Mouse (Mus musculus) neural tube, embryonic 11.5 days (tissue): ENCODE data around the gene Matn4. TPM values are rescaled to one million over a fixed set of nuclear protein-coding genes. Genes with fewer than 3 reads are reported as not detected.

Experiments used
- ATAC-seq: fragments of 200-750 bp; cut with Nextera tagmentation; 2 replicates; pipeline ENCODE4 v1.8.0; 2017; ENCODE audit warnings: moderate number of reproducible peaks, mild to moderate bottlenecking, moderate TSS enrichment, moderate library complexity; ENCODE audit not compliant: insufficient read depth, low FRiP score, low TSS enrichment
- DNase-seq: peaks from one replicate; pipeline ENCODE4 v3.0.0-alpha.2; 2015; ENCODE audit warnings: low spot score
- H3K27ac ChIP-seq: fragments of 300-500 bp; sonication (generic); 2 replicates; pipeline ENCODE4 v1.5.1; 2014; ENCODE audit warnings: low read depth, mild to moderate bottlenecking, low read length
- H3K27me3 ChIP-seq: fragments of 300-500 bp; sonication (generic); 2 replicates; pipeline ENCODE4 v1.6.1; 2014; ENCODE audit warnings: mild to moderate bottlenecking, low read length, mixed read lengths; ENCODE audit not compliant: control insufficient read depth, insufficient read depth
- H3K36me3 ChIP-seq: fragments of 300-500 bp; sonication (generic); 2 replicates; pipeline ENCODE4 v1.6.1; 2014; ENCODE audit warnings: mild to moderate bottlenecking, low read length, moderate library complexity, mixed read lengths; ENCODE audit not compliant: control insufficient read depth, insufficient read depth
- H3K4me1 ChIP-seq: fragments of 300-500 bp; sonication (generic); 2 replicates; pipeline ENCODE4 v1.6.1; 2014; ENCODE audit warnings: low read length, mixed read lengths; ENCODE audit not compliant: control insufficient read depth, insufficient read depth
- H3K4me2 ChIP-seq: fragments of 300-500 bp; sonication (generic); 2 replicates; pipeline ENCODE4 v1.6.1; 2014; ENCODE audit warnings: low read depth, mild to moderate bottlenecking, moderate library complexity
- H3K4me3 ChIP-seq: fragments of 300-500 bp; sonication (generic); 2 replicates; pipeline ENCODE4 v1.5.1; 2014; ENCODE audit warnings: low read depth, low read length
- H3K9ac ChIP-seq: fragments of 300-500 bp; sonication (generic); 2 replicates; pipeline ENCODE4 v1.6.1; 2014; ENCODE audit warnings: mild to moderate bottlenecking, low read length
- H3K9me3 ChIP-seq: fragments of 300-500 bp; sonication (generic); 2 replicates; pipeline ENCODE4 v1.6.1; 2016; ENCODE audit warnings: low read length; ENCODE audit not compliant: control insufficient read depth
- WGBS: fragments of 180-500 bp; shearing (Covaris S2); extraction: QIAGEN DNeasy Blood & Tissue Kit; methylation state at CpG from one replicate; pipeline ENCODE4 v1.1.7; 2014; 5-methylcytosine and 5-hydroxymethylcytosine counted together
- polyA plus RNA-seq: library from polyadenylated mRNA; unstranded; fragments of >200 nt; fragmentation: Nextera tagmentation; extraction: Ambion mirVana; gene quantifications from 2 replicates; pipeline ENCODE4 v1.2.1, GENCODE M21; 2014

The Matn4 gene
- polyA plus RNA-seq, 1 experiment from 2014 or later, result 0.48 TPM

DNA sequence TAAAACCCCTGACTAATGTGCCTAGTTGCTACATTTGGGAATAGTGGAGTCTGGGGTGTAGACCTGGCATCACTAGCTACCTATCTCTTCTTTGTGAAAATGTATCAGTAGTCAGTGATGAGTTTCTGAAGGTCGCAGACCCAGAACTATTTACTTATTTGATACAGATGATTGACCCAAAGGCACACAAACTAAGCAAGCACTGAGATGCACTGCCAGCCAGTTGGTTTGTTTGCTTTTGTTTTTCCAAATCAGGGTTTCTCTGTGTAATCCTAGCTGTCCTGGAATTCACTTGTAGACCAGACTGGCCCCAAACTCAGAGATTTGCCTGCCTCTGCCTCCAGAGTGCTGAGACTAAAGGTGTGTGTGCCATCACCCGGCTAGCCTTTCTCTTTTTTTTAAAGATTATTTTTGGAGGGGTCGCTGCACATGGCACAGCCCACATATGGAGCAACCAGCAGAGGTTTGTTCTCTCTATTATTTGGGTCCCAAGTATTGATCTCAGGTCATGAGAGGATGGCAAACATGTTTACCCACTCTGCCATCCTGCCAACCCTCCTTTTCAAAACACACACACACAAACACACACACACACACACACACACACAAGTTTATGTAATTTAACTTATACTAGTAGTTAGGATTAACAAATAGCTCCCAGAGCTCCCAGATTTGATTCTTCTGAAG lies 40.6 kb upstream of the Matn4 start:
- no peak overlapping the region for H3K4me3 ChIP-seq
- WGBS, result 88% methylated on average over 3 of the region's 3 CpGs
- no peak overlapping the region for H3K9ac ChIP-seq
- ATAC-seq (no peak), DNase-seq (no peak)
- H3K36me3 ChIP-seq, result no peaks in the 10 kb centered on the region
- no peaks in the 10 kb centered on the region for H3K9me3 ChIP-seq
- H3K27me3 ChIP-seq, result peaks cover 3% of the 10 kb centered on the region
- no peak overlapping the region for H3K4me2 ChIP-seq
- H3K27ac ChIP-seq, result no peak overlapping the region
- peaks cover 6% of the 10 kb centered on the region; the same call in 1 of the 2 replicates for H3K4me1 ChIP-seq

DNA sequence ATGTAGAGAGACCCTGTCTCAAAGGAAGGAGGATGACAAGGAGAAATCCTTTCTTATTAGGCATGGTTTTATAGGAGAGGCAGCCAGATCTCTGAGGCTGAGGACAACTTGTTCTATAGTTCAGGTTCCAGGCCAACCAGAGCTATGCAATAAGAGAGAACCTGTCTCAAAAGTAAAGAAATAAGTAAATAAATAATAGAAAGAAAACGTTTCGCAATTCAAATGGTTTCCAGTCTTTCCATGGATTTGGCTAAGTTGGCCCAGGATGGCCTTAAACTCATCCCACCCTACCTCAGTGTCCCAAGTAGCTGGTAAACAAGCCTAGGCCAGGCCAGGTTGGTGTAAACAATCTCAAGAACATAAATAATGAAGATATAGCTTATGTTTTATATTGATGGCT lies 39.7 kb upstream of the Matn4 start:
- peaks cover 6% of the 10 kb centered on the region; the same call in 1 of the 2 replicates for H3K4me1 ChIP-seq
- no peak overlapping the region for H3K27ac ChIP-seq
- WGBS, result 79% methylated on average over 2 of the region's 2 CpGs
- no peak overlapping the region for H3K4me2 ChIP-seq
- no peak for ATAC-seq
- H3K4me3 ChIP-seq, result no peak overlapping the region
- H3K27me3 ChIP-seq, result peaks cover 3% of the 10 kb centered on the region
- H3K36me3 ChIP-seq, result no peaks in the 10 kb centered on the region
- DNase-seq, result no peak
- no peaks in the 10 kb centered on the region for H3K9me3 ChIP-seq
- H3K9ac ChIP-seq, result no peak overlapping the region

DNA sequence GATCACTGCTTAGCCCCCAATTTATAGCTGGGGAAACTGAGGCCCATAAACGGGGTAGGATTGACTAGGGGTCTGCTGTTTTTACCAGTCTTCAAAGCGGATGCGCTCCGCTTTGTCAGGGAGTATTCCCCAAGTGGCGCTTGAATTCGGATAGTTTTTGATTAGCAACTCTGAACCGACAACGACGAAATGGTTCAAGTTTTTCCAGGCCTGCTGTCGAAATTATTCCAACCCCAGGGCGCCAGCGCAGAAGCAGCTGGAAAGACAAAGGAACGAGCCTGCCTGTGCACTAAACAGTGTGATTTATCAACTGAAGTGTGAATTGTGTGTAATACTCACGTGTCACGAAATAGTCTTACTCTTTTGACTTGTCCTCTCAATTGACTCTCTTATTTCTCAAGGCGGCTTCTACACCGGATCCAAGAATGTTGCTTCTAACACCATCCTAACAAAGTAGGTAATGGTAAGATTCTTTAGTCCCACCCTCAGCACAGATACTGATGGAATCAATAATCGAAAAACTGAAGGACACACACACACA lies 38.6 kb upstream of the Matn4 start, which contains the start of gene Sdc4:
TSS of gene Sdc4 (minus strand) at position 428 of the 541 bp plus-strand sequence.
- Histone ChIP-seq H3K9me3 (no peaks in the 10 kb centered on the region), H3K36me3 (no peaks in the 10 kb centered on the region), H3K4me1 (peaks cover 6% of the 10 kb centered on the region; the same call in 1 of the 2 replicates), H3K27me3 (peaks cover 3% of the 10 kb centered on the region), H3K4me3 (peak within 1 kb of the TSS; percentile 47), H3K9ac (peak within 1 kb of the TSS; percentile 56), H3K27ac (no peak within 1 kb of the TSS), H3K4me2 (peak within 1 kb of the TSS; percentile 84)
- 6% methylated on average over 18 of the region's 18 CpGs for WGBS
- ATAC-seq (peak; percentile 43), DNase-seq (peak; percentile 39)

DNA sequence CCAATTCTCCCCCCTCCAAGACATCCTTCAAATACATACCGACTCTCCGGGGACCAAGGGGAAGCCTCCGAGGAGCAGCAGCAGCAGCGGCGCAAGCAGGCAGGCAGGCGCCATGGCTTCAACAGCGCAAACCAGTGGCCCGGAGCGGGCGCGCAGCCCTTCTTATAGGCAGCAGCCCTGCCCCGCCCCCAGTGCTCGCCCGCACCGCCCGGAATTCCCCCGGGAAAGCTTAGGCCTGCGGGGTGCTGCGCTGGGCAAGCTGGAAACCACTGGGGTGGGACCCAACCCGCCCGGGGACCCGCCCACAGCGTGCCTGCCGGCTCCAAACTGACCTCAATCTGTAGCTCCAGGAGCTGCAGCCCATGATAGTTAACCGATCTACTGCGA lies 38.1 kb upstream of the Matn4 start:
- H3K27ac ChIP-seq, result no peak overlapping the region
- H3K4me3 ChIP-seq, result peak overlapping the region; percentile 47
- ATAC-seq, result peak; percentile 91
- H3K27me3 ChIP-seq, result peaks cover 3% of the 10 kb centered on the region
- H3K36me3 ChIP-seq, result no peaks in the 10 kb centered on the region
- H3K9ac ChIP-seq, result peak overlapping the region; percentile 56
- under 1% methylated on average over 26 of the region's 26 CpGs for WGBS
- H3K4me2 ChIP-seq, result peak overlapping the region; percentile 84
- peak; percentile 83 for DNase-seq
- H3K4me1 ChIP-seq, result peaks cover 6% of the 10 kb centered on the region; the same call in 1 of the 2 replicates
- H3K9me3 ChIP-seq, result no peaks in the 10 kb centered on the region

DNA sequence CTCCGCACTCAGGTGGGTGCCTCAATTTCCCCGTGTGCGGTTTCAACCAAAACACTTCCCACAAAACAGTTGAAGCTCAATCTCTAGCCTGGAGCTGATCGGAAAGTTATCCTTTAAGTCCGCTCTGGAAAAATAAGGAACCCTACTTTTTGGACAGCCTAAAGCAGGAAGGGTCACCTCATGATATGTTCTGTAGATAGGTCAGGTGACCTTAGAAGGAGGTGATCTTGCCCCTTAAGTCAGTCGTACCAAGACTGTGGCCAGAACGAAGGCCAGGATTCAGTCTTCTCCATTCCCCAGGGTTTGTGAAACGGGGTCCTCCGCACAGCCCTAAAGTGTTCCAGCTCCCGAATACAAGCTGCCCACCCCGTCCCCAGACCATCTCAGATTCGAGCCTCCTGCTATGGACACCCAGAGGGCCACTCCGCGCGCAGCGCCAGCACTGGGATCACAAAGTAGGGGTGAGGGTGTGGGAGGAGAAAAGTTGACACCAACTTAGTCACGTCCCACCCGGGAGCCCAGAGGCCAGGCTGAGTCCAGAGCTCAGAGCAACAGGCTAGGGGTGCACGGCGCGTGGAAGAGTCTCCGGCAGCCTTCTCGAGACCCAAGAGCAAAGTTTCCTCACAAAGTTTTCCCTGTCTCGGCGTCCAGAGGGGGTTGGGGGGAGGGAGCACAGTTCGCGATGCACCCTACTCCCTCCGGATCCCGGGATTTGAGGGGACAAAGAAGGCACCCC lies 37.5 kb upstream of the Matn4 start:
- Histone ChIP-seq H3K4me1 (peaks cover 6% of the 10 kb centered on the region; the same call in 1 of the 2 replicates), H3K9ac (peak overlapping the region; percentile 56), H3K27me3 (peaks cover 3% of the 10 kb centered on the region), H3K36me3 (no peaks in the 10 kb centered on the region), H3K4me3 (peak overlapping the region; percentile 47), H3K4me2 (peak overlapping the region; percentile 84), H3K27ac (no peak overlapping the region), H3K9me3 (no peaks in the 10 kb centered on the region)
- peak; percentile 45 for ATAC-seq
- DNase-seq, result no peak
- WGBS, result 2% methylated on average over 29 of the region's 29 CpGs

DNA sequence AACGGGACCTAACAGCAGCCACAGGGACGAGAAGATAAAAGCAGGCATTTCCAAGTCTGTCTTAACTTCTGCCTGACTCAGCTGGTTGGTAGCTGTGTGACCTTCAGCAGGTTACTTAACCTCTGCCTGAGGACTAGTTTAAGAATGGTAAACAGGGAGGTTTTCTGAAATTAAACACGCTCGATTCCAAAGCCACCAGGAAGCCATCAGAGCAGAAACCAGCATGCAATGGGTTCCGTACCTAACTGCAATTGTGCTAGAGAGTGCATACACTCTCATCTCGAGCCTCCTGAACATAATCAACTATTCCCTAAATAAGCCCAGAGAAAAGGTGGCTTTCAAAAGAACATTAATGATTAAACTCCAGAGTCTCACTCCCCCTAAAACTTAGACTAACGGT lies 36.8 kb upstream of the Matn4 start:
- Histone ChIP-seq H3K36me3 (no peaks in the 10 kb centered on the region), H3K4me1 (peaks cover 6% of the 10 kb centered on the region; the same call in 1 of the 2 replicates), H3K27me3 (peaks cover 3% of the 10 kb centered on the region), H3K4me2 (peak overlapping the region; percentile 84; the same call in 1 of the 2 replicates), H3K9ac (0 out of 2 replicates have a peak overlapping the region, but pooled peaks have one; percentile 56), H3K27ac (no peak overlapping the region), H3K4me3 (no peak overlapping the region), H3K9me3 (no peaks in the 10 kb centered on the region)
- ATAC-seq (no peak), DNase-seq (no peak)
- 27% methylated on average over 7 of the region's 7 CpGs for WGBS

DNA sequence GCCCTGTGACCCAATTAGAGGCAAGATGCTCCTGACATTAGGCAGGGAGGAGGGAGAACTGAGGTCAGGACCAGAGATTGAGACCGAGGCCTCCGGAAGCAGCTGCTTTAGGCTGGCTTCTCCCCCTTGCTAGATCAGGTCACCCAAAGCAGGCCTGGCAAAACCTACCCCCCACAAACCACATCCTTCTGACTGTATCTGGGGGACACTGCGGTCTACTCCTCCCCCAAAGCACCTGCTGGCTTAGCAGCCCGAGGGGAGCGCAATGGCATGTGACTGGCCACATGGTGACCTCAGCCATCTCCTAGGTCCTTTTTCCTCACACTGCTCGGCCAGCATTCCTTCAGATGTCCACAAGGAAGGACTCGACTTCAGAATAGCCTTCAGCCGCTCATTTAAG lies 36.2 kb upstream of the Matn4 start:
- WGBS, result 30% methylated on average over 8 of the region's 8 CpGs
- Histone ChIP-seq H3K27ac (no peak overlapping the region), H3K36me3 (no peaks in the 10 kb centered on the region), H3K4me2 (no peak overlapping the region), H3K9me3 (no peaks in the 10 kb centered on the region), H3K4me1 (peaks cover 6% of the 10 kb centered on the region; the same call in 1 of the 2 replicates), H3K4me3 (no peak overlapping the region), H3K27me3 (peaks cover 3% of the 10 kb centered on the region), H3K9ac (no peak overlapping the region)
- ATAC-seq, result no peak
- no peak for DNase-seq

DNA sequence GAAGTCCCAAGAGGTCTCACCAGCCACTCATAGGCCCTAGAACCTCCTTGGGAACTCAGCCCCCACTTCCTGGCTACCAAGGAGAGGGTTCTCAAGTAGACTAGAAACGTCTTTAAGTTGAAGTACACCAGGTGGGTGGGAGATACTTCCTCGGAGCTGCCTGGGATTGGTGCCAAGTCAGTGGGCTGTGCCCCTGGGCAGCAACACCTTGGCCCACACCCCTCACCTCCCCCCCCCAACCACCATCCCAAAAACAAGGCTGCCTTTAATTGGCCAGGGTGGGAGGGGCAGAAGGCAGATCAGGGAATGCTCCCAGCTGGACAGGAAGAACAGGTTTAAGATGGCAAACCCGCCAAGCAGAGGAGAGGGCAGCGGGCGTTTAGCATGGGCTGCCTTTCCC lies 35.4 kb upstream of the Matn4 start:
- 79% methylated on average over 5 of the region's 5 CpGs for WGBS

More for the DNA sequence above, 35.4 kb upstream of the Matn4 start:
- no peak overlapping the region for H3K9ac ChIP-seq
- peaks cover 6% of the 10 kb centered on the region; the same call in 1 of the 2 replicates for H3K4me1 ChIP-seq
- no peak overlapping the region for H3K4me2 ChIP-seq
- no peaks in the 10 kb centered on the region for H3K36me3 ChIP-seq
- DNase-seq (no peak), ATAC-seq (no peak)
- H3K27ac ChIP-seq, result no peak overlapping the region
- H3K4me3 ChIP-seq, result no peak overlapping the region
- no peaks in the 10 kb centered on the region for H3K9me3 ChIP-seq
- H3K27me3 ChIP-seq, result peaks cover 3% of the 10 kb centered on the region
